Mouse (Mus musculus): ENCODE results near the gene Cdyl.

DNA sequence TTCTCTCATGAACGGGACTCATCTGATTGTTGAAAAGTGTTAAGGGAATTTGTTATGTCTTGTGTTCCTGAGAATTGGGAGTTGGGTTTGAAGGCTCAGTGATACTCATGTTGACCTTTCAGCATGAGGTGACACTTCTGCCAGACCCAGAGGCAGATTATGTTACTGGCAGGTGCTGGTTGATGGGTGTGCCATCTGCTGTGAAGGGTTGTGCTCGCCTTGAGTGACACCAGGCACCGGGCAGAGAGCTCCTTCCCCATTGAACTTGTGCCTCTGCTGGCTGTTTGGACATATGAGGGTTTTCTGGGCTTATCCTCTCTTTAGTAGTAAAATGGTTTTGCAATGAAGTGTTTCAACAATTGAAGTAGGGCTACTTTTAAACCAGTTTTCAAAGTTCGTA, 135.1 kb downstream of the Cdyl start:
- no peak for TF ChIP-seq GATA1 (IDR thresholded peaks at IDR 0.05; ENCODE audit: low read length)
- TF ChIP-seq TAL1 (IDR thresholded peaks at IDR 0.05; ENCODE audit: low read length): no peak

All from erythroblast, embryonic 14.5 days (primary cell).